Mouse (Mus musculus) liver, postnatal 0 days (tissue): ENCODE data around the gene Adam12. TPM values are rescaled to one million over a fixed set of nuclear protein-coding genes. Genes with fewer than 3 reads are reported as not detected.

ENCODE experiments used
- ATAC-seq: fragments of 200-750 bp; cut with Nextera tagmentation; 2 replicates; pipeline ENCODE4 v1.8.0; 2017; ENCODE audit warnings: mild to moderate bottlenecking, moderate library complexity
- DNase-seq: peaks from one replicate; pipeline ENCODE4 v3.0.0-alpha.2; 2016
- H3K27ac ChIP-seq: fragments of 300-500 bp; sonication (generic); 2 replicates; pipeline ENCODE4 v1.5.1; 2014; ENCODE audit warnings: antibody characterized with exemption, moderate library complexity, mild to moderate bottlenecking, low read depth
- H3K27me3 ChIP-seq: fragments of 300-500 bp; sonication (generic); 2 replicates; pipeline ENCODE4 v1.6.1; 2014; ENCODE audit warnings: low read length, control low read depth, mixed read lengths; ENCODE audit not compliant: insufficient read depth
- H3K36me3 ChIP-seq: fragments of 300-500 bp; sonication (generic); replicated peaks from 2 replicates; pipeline ENCODE4 v1.6.1; 2014; ENCODE audit warnings: mild to moderate bottlenecking, control low read depth, low read length, moderate library complexity, mixed read lengths; ENCODE audit not compliant: insufficient read depth
- H3K4me1 ChIP-seq: fragments of 300-500 bp; sonication (generic); 2 replicates; pipeline ENCODE4 v1.6.1; 2014; ENCODE audit warnings: antibody characterized with exemption, mild to moderate bottlenecking, control low read depth; ENCODE audit not compliant: insufficient read depth
- H3K4me2 ChIP-seq: fragments of 300-500 bp; sonication (generic); 2 replicates; pipeline ENCODE4 v1.6.1; 2014; ENCODE audit warnings: low read depth, mild to moderate bottlenecking, low read length, moderate library complexity, mixed read lengths
- H3K4me3 ChIP-seq: fragments of 300-500 bp; sonication (generic); 2 replicates; pipeline ENCODE4 v1.5.1; 2014; ENCODE audit warnings: low read depth, low read length
- H3K9ac ChIP-seq: fragments of 300-500 bp; sonication (generic); replicated peaks from 2 replicates; pipeline ENCODE4 v1.6.1; 2014; ENCODE audit warnings: mild to moderate bottlenecking, moderate library complexity
- H3K9me3 ChIP-seq: fragments of 300-500 bp; sonication (generic); 2 replicates; pipeline ENCODE4 v1.6.1; 2016; ENCODE audit warnings: mild to moderate bottlenecking, control low read depth, low read length, mixed read lengths
- CTCF ChIP-seq: sonication (generic); IDR thresholded peaks from 2 replicates; pipeline ENCODE4 v1.5.1; 2016; ENCODE audit warnings: antibody characterized with exemption, low read depth
- EP300 ChIP-seq: IDR thresholded peaks from 2 replicates; pipeline ENCODE4 v1.6.1; 2016; ENCODE audit warnings: antibody characterized with exemption, low read depth, mild to moderate bottlenecking
- WGBS: fragments of 180-500 bp; shearing (Covaris S2); extraction: QIAGEN DNeasy Blood & Tissue Kit; methylation state at CpG from one replicate; pipeline ENCODE4 v1.1.7; 2014; ENCODE audit not compliant: insufficient replicate concordance; 5-methylcytosine and 5-hydroxymethylcytosine counted together
- polyA plus RNA-seq: library from polyadenylated mRNA; unstranded; fragments of >200 nt; fragmentation: Nextera tagmentation; extraction: Ambion mirVana; gene quantifications from 2 replicates; pipeline ENCODE4 v1.2.1, GENCODE M21; 2015

Gene Adam12
- polyA plus RNA-seq, 1 experiment from 2014 or later = 0.93 TPM

- Histone ChIP-seq H3K9ac (no peak overlapping the region), H3K27ac (no peak overlapping the region), H3K27me3 (no peaks in the 10 kb centered on the region), H3K36me3 (no peaks in the 10 kb centered on the region), H3K4me3 (no peak overlapping the region), H3K4me2 (no peak overlapping the region), H3K9me3 (no peaks in the 10 kb centered on the region), H3K4me1 (no peaks in the 10 kb centered on the region)
- TF ChIP-seq CTCF (no peak), EP300 (no peak)
- DNase-seq (no peak), ATAC-seq (peak; percentile 68; the same call in 1 of the 2 replicates)
- WGBS = 65% methylated on average over 2 of the region's 2 CpGs
Measured at GRCm38 (mm10) chr7:134169780-134170179, 62.2 kb downstream of the Adam12 start.

DNA sequence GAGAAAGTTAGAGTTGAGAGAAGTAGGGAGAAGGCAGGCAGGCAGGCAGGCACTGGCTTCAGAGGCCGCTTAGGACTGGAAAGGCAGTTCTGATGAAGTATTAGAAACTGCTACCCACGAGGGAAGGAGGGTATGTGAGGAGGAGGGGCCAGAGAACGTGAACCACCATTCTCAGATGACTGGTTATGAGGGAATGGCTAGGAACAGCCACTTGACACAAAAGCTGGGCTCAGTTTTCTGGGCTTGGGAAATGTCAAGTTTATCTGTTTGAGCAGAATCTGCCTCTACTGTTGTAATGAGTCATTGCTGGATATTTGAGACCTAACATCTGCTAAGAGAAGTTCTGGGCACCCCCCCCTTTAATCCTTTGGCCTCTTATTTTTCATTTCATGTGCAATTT, 64.4 kb downstream of the Adam12 start:
- H3K9ac ChIP-seq = no peak overlapping the region
- no peaks in the 10 kb centered on the region for H3K36me3 ChIP-seq
- no peaks in the 10 kb centered on the region for H3K9me3 ChIP-seq
- 42% methylated on average over 3 of the region's 3 CpGs for WGBS
- TF ChIP-seq EP300 = no peak
- TF ChIP-seq CTCF = no peak
- no peak overlapping the region for H3K4me2 ChIP-seq
- no peak overlapping the region for H3K27ac ChIP-seq
- H3K4me1 ChIP-seq = no peaks in the 10 kb centered on the region
- ATAC-seq (no peak), DNase-seq (no peak)
- no peaks in the 10 kb centered on the region for H3K27me3 ChIP-seq
- no peak overlapping the region for H3K4me3 ChIP-seq

DNA sequence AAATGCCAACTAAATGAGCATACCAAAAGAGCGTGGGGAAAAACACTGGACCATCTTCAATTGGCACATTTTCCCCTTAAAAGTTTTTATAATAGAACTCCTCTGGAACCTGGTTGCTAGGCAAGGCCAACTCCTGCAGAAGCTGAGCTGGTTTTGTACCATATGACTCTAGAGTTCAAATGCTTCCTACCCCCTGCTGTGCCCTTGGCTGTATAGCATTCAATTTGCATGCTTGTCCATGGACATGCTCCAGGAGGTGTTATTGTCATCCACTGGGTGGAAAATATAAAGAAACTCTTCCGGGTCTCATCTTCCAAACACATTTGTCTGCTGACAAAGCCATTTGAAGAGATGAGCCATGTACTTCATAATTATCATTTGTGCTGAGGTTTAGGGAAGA, 68.2 kb downstream of the Adam12 start:
- WGBS = 85% methylated on average over 2 of the region's 2 CpGs
- DNase-seq = no peak
- Histone ChIP-seq H3K36me3 (no peaks in the 10 kb centered on the region), H3K27me3 (no peaks in the 10 kb centered on the region), H3K4me2 (no peak overlapping the region), H3K27ac (no peak overlapping the region), H3K9ac (no peak overlapping the region), H3K9me3 (no peaks in the 10 kb centered on the region), H3K4me1 (no peaks in the 10 kb centered on the region), H3K4me3 (no peak overlapping the region)
- no peak for ATAC-seq
- TF ChIP-seq CTCF (no peak), EP300 (no peak)

- DNase-seq = peak; percentile 15
- ATAC-seq = no peak
- WGBS = 42% methylated on average over 6 of the region's 6 CpGs
Measured at GRCm38 (mm10) chr7:134162886-134163285, 69.1 kb downstream of the Adam12 start.

DNA sequence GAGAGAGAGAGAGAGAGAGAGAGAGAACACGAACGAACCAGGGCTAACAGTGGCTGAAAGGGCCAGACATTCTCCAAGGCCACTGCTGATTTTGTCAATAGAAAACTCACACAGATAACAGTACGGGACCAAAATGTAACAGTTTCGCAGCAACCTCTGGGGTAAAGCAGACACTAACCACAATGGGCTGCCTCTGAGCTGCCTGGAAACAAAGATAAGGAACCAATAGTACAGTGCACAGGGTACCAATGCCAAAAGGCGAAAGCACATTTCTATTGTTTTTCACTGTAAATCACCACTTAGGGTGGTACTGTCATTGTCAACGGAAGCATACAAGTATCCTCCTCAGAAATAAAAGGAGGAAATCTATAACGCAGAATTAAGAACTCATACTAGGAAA, 72.3 kb downstream of the Adam12 start:
- Histone ChIP-seq H3K27ac (no peak overlapping the region), H3K4me2 (no peak overlapping the region), H3K27me3 (no peaks in the 10 kb centered on the region), H3K9me3 (no peaks in the 10 kb centered on the region), H3K4me3 (no peak overlapping the region), H3K4me1 (no peaks in the 10 kb centered on the region), H3K36me3 (no peaks in the 10 kb centered on the region), H3K9ac (no peak overlapping the region)
- TF ChIP-seq EP300 (no peak), CTCF (no peak)
- DNase-seq (no peak), ATAC-seq (no peak)
- WGBS = 20% methylated on average over 7 of the region's 7 CpGs

More at GRCm38 (mm10) chr7:134162886-134163285, 69.1 kb downstream of the Adam12 start:
- no peaks in the 10 kb centered on the region for H3K4me1 ChIP-seq
- no peak overlapping the region for H3K27ac ChIP-seq
- H3K9me3 ChIP-seq = no peaks in the 10 kb centered on the region
- no peak overlapping the region for H3K4me3 ChIP-seq
- H3K27me3 ChIP-seq = no peaks in the 10 kb centered on the region
- H3K4me2 ChIP-seq = no peak overlapping the region
- no peaks in the 10 kb centered on the region for H3K36me3 ChIP-seq
- no peak overlapping the region for H3K9ac ChIP-seq
- no peak for TF ChIP-seq EP300
- no peak for TF ChIP-seq CTCF

DNA sequence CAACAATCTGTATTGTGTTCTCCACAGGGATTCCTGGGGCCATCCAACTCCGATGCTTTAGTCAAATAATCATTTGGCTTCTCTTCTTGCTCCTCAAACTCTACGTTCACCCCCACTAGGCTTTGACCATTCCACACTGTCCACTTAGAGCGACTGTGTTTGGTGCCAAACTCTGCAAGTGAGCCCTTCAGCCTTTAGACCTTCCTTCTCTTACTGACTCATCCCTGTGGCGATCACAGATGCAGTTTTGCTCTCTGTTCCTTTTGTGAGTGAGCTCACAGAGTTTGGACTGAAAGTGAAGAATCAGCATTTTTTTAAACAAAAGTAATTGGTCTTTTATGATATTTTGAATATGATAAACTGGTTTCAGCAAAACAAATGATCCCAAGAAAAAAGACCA, 80.6 kb downstream of the Adam12 start:
- Histone ChIP-seq H3K4me1 (no peaks in the 10 kb centered on the region), H3K27ac (no peak overlapping the region), H3K9ac (no peak overlapping the region), H3K27me3 (no peaks in the 10 kb centered on the region), H3K4me2 (no peak overlapping the region), H3K36me3 (no peaks in the 10 kb centered on the region), H3K4me3 (no peak overlapping the region), H3K9me3 (no peaks in the 10 kb centered on the region)
- TF ChIP-seq EP300 (no peak), CTCF (no peak)
- ATAC-seq (no peak), DNase-seq (no peak)
- WGBS = 69% methylated on average over 4 of the region's 4 CpGs

DNA sequence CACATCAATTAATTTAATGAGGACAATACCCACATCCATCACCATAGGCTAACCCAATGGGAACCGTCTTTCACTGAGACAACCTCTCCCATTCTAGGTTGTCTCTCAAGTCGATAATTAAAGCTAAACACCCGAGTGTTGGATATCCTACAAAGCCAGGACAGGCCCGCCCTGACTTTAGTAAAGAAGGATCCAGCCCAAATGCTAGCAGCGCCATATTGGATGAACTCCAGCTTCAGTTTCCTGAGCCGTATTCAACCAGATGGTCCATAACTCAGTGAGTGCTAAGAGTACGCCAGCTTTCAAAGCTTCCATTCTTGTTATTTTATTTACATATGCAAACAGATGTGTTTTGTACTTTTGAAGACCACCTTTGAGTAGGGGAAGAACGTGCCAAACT, 81.6 kb downstream of the Adam12 start:
- no peak overlapping the region for H3K4me3 ChIP-seq
- H3K4me2 ChIP-seq = no peak overlapping the region
- H3K27ac ChIP-seq = no peak overlapping the region
- H3K27me3 ChIP-seq = no peaks in the 10 kb centered on the region
- ATAC-seq (no peak), DNase-seq (no peak)
- 79% methylated on average over 8 of the region's 8 CpGs for WGBS
- H3K4me1 ChIP-seq = no peaks in the 10 kb centered on the region
- TF ChIP-seq CTCF (no peak), EP300 (no peak)
- no peak overlapping the region for H3K9ac ChIP-seq
- no peaks in the 10 kb centered on the region for H3K36me3 ChIP-seq
- H3K9me3 ChIP-seq = no peaks in the 10 kb centered on the region
